Mouse (Mus musculus): ENCODE data around the gene Cfap298. TPM values are rescaled to one million over a fixed set of nuclear protein-coding genes. Genes with fewer than 3 reads are reported as not detected.

Gene Cfap298
- total and polyA plus RNA-seq, 3 experiments = 68.5 to 117 TPM; not detected in 1

DNA sequence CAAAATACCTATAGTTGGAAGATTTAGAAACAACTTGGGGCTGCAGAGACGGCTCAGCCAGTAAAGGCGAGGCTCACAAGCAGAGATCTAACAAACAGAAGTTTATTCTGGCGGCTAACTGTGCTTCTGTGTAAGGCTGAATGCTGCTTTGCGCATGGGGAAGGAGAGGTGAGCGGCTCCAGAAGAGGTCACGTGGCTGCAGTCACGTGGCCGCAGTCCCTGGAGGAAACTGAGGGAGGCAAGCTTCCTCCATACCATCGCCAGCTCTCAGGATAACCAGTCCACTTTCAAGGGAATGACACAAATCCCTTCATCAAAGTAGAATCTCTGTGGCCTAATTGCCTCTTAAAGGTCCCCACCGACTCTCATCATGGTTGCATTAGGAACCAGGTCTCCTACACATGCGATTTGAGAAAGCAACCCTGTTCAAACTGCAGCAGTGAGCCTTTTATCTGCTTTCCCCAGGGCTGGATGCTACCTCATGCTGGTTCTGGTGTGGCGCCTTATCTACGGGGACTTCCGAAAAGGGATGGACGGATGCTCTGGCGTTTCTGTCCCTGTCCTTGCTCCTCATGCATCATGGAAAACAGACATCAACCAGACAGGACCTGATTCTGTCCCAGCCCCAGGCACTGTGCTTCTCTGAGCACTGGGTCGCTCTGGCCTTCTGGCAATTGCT lies 23.9 kb downstream of the Cfap298 start (continued):
- TF ChIP-seq MAX (IDR thresholded peaks at IDR 0.05; ENCODE audit: low read length) = peak; percentile 99
- TF ChIP-seq KAT2A (conservative IDR thresholded peaks at IDR 0.05; ENCODE audit: low read depth, low read length) = no peak
- peak; percentile 65 for TF ChIP-seq NRF1 (IDR thresholded peaks at IDR 0.05; ENCODE audit: insufficient read depth, low read depth, low read length, poor library complexity, severe bottlenecking)

DNA sequence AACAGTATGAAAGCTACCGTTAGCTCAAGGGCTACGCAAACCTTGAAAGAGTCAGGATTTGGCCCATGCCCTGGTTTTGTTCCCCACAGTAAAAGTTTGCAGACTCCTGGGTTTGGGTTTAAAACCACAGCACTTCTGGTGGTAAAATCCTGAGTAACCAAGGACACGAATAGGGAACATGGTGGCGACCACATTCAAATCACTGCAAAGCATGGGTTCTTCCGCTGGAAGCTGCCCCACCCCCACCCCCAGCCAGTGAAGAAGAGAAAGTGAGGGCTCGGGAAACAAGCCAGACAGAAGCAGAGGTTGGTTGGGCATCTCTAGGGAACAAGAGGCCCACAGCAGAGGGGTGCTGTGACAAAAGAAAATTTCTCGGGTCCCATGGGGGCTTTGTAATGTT lies 27.7 kb downstream of the Cfap298 start:
- H3K79me2 ChIP-seq (ENCODE audit: control insufficient read depth, insufficient read depth, low read length, poor library complexity) = no peaks in the 10 kb centered on the region
- H3K4me3 ChIP-seq (ENCODE audit: control insufficient read depth in 1 of 2, insufficient read depth in 1 of 2, low read depth in 2 of 2, low read length in 2 of 2) = no peak overlapping the region
- H3K9ac ChIP-seq (ENCODE audit: control insufficient read depth, low read depth, low read length, poor library complexity, severe bottlenecking) = no peak overlapping the region
- no peak for DNase-seq (ENCODE audit: low read depth, low spot score)
- H3K27ac ChIP-seq (ENCODE audit: control insufficient read depth, low read depth, low read length) = no peak overlapping the region
- H3K4me1 ChIP-seq (ENCODE audit: control insufficient read depth in 1 of 2, insufficient read depth in 2 of 2, low read length in 2 of 2) = peaks cover 0 to 11% of the 10 kb centered on the region in 2 experiments; a peak in 2 of 4 replicates
- peaks cover 0 to 4% of the 10 kb centered on the region in 2 experiments; a peak in 2 of 4 replicates for H3K36me3 ChIP-seq (ENCODE audit: control insufficient read depth in 1 of 2, insufficient read depth in 2 of 2, low read length in 2 of 2)
- H3K9me3 ChIP-seq (replicated peaks; ENCODE audit: insufficient read depth, low read length) = no peaks in the 10 kb centered on the region
- 0 out of 2 replicates have a peak, but pooled peaks have one; percentile 11 for TF ChIP-seq RCOR1 (IDR thresholded peaks at IDR 0.05; ENCODE audit: low read depth, low read length)
- TF ChIP-seq ZC3H11A (IDR thresholded peaks at IDR 0.05; ENCODE audit: low read depth, low read length) = no peak
- no peak for TF ChIP-seq SIN3A (IDR thresholded peaks at IDR 0.05; ENCODE audit: low read length)
- no peaks in the 10 kb centered on the region; a peak in 1 of 4 replicates for H3K27me3 ChIP-seq (ENCODE audit: control insufficient read depth in 1 of 2, insufficient read depth in 2 of 2, low read length in 2 of 2)

DNA sequence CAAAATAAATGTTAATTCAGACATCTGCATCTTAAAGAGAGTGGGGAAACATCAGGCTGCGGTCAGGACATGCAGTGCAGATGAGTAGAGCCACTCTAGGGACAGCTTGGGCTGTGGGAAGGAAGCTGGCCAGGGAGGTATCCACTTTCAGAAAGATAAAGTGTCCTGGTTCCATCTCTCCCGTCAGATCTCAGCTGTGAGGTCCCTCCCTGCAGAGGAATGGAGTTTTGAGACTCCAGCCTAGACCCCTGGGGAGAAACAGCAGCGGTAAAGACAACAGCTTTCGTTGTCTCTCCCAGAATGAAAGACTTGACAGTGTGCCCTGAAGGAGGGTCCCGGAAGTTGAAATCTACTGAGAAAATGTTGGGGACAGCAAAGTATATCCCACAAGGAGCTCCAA lies 31.6 kb downstream of the Cfap298 start:
- no peak for TF ChIP-seq CTCF (IDR thresholded peaks at IDR 0.05 in 2 of 3, conservative IDR thresholded peaks at IDR 0.05 in 1 of 3; ENCODE audit: control insufficient read depth in 1 of 3, insufficient read depth in 1 of 3, low read depth in 2 of 3, low read length in 3 of 3, poor library complexity in 1 of 3, severe bottlenecking in 1 of 3)
- no peak for TF ChIP-seq USF1 (IDR thresholded peaks at IDR 0.05; ENCODE audit: low read depth, low read length)
- TF ChIP-seq TCF12 (IDR thresholded peaks at IDR 0.05; ENCODE audit: low read depth, low read length) = no peak
- no peak for TF ChIP-seq ZNF384 (IDR thresholded peaks at IDR 0.05; ENCODE audit: low read depth, low read length)
- TF ChIP-seq JUND (IDR thresholded peaks at IDR 0.05; ENCODE audit: low read depth, low read length) = no peak
- no peak for TF ChIP-seq BHLHE40 (IDR thresholded peaks at IDR 0.05; ENCODE audit: borderline replicate concordance, low read depth, low read length)
- TF ChIP-seq KAT2A (conservative IDR thresholded peaks at IDR 0.05; ENCODE audit: low read depth, low read length) = no peak
- TF ChIP-seq ZMIZ1 (IDR thresholded peaks at IDR 0.05; ENCODE audit: low read depth, low read length) = no peak
- no peak for TF ChIP-seq MAZ (IDR thresholded peaks at IDR 0.05; ENCODE audit: low read depth, low read length)
- no peak for TF ChIP-seq ETS1 (IDR thresholded peaks at IDR 0.05; ENCODE audit: low read depth, low read length)
- TF ChIP-seq MYB (IDR thresholded peaks at IDR 0.05; ENCODE audit: low read depth, low read length) = no peak
- no peak for TF ChIP-seq GABPA (IDR thresholded peaks at IDR 0.05; ENCODE audit: low read depth, low read length)
- no peak for TF ChIP-seq MEF2A (IDR thresholded peaks at IDR 0.05; ENCODE audit: extremely low read depth, insufficient replicate concordance, low read depth, low read length, poor library complexity, severe bottlenecking)
- TF ChIP-seq POLR2AphosphoS5 (IDR thresholded peaks at IDR 0.05; ENCODE audit: borderline replicate concordance, low read depth, low read length) = no peak
- no peak for TF ChIP-seq POLR2A (IDR thresholded peaks at IDR 0.05; ENCODE audit: control insufficient read depth in 1 of 2, insufficient read depth in 1 of 2, low read depth in 1 of 2, low read length in 2 of 2, poor library complexity in 1 of 2)
- no peak for TF ChIP-seq MXI1 (IDR thresholded peaks at IDR 0.05; ENCODE audit: low read depth, low read length)
- no peak for TF ChIP-seq NELFE (IDR thresholded peaks at IDR 0.05; ENCODE audit: low read depth, low read length)
- TF ChIP-seq CHD2 (IDR thresholded peaks at IDR 0.05; ENCODE audit: low read length) = no peak
- H3K27me3 ChIP-seq (ENCODE audit: control insufficient read depth in 1 of 2, insufficient read depth in 2 of 2, low read length in 2 of 2) = no peaks in the 10 kb centered on the region; a peak in 1 of 4 replicates
- no peak overlapping the region for H3K4me3 ChIP-seq (ENCODE audit: control insufficient read depth in 1 of 2, insufficient read depth in 1 of 2, low read depth in 2 of 2, low read length in 2 of 2)
- H3K27ac ChIP-seq (ENCODE audit: control insufficient read depth, low read depth, low read length) = no peak overlapping the region
- H3K36me3 ChIP-seq (ENCODE audit: control insufficient read depth in 1 of 2, insufficient read depth in 2 of 2, low read length in 2 of 2) = no peaks in the 10 kb centered on the region
- H3K79me2 ChIP-seq (ENCODE audit: control insufficient read depth, insufficient read depth, low read length, poor library complexity) = no peaks in the 10 kb centered on the region
- no peak overlapping the region for H3K9ac ChIP-seq (ENCODE audit: control insufficient read depth, low read depth, low read length, poor library complexity, severe bottlenecking)
- no peaks in the 10 kb centered on the region for H3K9me3 ChIP-seq (replicated peaks; ENCODE audit: insufficient read depth, low read length)
- no peaks in the 10 kb centered on the region for H3K4me1 ChIP-seq (ENCODE audit: control insufficient read depth in 1 of 2, insufficient read depth in 2 of 2, low read length in 2 of 2)
- DNase-seq (ENCODE audit: low read depth, low spot score) = no peak

Data from MEL (cell line).